Mouse (Mus musculus): ENCODE data around the gene Atp6v1b1.
A peak's percentile ranks its signal among the peaks of the same experiment; 100 is the strongest.

Gene Atp6v1b1

DNA sequence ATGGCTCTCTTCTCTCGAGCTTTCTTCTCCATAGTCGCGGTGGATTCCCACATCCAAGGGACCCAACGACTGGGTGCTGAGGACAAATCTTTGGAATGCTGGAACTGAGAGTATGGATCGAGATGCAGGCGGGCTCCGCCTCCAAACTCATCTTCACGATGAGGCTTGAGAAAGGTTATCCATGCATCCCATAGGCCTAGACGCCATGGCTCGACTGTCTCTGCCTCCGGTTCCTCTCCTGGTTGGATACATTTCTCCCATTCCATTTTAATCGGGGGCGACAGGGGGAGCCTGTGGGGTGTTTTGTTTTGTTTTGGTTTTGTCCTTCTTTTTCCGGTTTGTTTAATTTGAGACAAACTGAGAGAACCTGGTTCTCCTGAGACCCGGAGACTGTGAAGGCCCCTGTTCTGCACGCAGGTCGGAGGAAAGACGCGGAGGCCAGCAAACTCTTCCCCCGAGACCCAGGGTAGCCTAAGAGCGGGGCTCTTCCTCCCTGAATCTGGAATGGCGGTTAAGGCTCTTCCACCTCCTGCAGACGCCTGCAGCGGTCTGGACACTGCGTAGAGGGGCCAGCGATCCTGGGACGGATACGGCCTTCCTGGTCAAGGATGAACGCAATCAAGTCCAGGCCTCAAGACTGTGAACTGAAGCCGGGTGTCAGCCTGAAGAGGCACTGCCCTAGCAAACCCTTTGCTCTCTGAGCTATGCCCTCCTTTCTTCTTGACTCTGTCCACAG is 27.2 kb upstream of the Atp6v1b1 start:
- no peak for DNase-seq

DNA sequence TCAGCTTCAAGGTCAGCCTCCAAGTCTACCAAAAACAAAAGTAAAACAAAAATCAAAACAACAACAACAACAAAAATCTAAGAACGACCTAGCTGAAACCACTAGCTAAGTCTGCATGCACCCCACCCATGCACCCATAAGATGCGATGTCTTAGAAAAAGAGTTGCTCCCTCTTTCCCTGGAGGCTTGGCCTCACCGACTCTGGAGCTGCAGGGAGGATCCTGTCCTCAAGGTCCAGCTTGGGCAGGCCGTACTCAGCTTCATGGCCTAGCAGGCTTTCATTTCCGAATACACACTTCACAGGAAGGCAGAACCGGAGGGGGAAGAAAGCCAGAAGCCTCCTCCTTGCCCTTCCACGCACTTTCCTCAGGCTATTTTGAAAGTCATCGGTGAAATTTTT is 25.8 kb upstream of the Atp6v1b1 start:
- DNase-seq = no peak

DNA sequence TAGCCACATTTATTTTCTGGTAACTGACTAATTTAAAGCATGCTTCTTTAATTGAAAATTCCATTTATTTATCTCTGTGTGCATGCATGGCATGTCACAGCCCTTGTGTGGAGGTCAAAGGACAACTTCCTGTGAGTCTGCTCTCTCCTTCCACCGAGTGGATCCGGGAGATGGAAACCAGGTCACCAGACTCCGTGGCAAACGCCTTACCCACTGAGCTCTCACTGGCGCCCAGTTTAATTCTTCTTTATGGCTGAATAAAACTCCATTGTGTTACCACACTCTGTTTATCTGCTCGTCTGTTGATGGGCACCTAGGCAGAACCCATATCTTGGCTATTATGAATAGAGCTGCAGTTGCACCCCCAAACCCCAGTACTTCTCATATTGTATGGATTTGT is 20.3 kb upstream of the Atp6v1b1 start:
- DNase-seq = no peak

DNA sequence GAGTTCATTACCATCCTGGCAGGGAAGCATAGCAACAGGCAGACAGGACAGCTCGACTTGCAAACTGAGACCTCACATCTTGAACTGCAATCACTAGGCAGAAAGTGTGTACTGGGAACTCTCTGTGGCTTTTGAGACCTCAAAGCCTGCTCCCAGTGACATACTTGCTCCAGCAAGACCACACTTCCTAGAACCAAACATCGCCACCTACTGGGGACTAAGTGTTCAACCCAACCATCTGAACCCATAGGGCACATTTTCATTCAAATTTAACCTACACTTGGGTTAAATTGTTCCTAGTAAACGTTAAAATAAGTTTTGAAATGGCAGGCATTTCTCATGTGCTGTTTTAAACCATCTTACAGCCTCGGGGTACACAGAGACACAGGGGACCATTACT is 15.6 kb upstream of the Atp6v1b1 start:
- DNase-seq = no peak

DNA sequence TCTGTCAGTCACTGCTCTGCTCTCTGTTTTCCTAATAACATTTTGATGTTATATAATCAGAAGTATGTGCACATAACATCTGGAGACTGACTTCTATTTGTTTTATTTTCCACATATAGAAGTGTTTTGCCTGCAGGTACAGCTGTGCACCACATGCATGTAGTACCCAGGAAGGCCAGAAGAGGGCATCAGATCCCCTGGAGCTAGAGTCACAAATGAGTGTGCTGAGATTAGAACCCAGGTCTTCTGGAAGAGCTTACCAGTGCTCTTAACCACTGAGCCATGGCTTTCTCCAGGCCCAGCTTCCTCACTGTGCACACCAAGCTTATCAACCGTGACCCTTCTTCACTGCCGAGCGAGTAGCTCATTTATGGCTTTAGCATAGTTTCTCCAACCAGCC is 14.3 kb upstream of the Atp6v1b1 start:
- DNase-seq = no peak

DNA sequence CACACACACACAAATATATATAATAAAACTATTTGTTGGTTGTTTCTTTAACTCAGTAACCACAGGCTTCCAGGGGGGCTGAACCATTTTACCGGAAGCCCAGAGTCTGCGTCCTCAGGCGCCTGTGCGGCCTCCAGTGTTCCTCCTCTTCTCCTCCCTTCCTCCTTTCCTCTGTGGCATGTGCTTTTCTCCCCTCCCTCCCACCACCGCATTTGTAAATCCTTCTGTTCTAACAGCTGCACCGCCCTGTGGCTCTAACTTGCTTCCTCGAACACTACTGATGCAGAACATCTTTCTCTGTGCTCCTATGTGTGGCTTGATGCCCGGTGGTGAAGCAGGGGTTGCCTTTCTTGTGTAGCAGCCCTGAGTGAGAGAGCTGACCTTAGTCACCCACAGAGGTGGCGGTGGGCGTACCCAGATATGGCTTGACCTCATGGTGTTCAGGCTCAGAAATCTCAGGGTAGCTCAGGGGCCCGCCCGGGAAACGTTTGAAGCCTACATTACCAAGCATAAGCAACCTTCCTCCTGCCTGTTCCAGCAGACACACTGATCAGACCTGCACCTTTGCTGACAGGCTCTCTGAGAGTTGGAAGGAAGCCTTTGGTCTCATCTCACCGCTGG is 13.3 kb upstream of the Atp6v1b1 start:
- DNase-seq = no peak

DNA sequence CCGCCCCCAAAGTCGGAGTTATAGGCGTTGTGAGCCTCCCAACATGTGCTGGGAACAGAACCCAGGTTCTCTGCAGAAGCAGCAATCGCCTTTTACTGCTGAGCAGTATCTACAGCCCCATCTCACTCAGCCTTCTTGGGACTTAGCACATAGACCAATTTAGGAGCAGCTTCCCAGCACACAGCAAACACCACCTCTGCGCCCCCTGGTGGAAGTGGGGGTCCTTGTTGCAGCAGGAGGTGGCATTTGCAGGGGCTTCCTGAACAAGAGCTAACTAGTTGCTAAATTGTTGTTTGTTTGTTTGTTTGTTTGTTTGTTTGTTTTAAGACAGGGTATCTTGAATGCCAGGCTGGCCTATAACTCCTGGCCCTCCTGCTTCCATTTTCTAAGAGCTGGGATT is 11.7 kb upstream of the Atp6v1b1 start:
- peak; percentile 79 for DNase-seq

DNA sequence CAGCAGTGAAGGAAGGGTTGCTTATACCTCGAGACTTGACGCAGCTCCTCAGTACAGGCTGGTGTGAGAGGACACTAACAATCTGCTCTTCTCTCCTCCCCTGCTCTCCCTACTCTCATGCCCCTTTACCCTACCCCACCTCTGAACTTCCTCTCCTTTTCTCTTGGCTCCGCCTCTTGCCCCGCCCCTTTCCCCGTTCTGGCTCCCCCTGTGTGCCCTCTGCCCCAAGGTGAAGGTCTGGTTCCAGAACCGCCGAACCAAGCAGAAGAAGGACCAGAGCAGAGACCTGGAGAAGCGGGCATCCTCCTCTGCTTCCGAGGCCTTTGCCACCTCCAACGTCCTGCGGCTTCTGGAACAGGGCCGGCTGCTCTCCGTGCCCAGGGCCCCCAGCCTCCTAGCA is 5.5 kb upstream of the Atp6v1b1 start:
- DNase-seq = no peak

DNA sequence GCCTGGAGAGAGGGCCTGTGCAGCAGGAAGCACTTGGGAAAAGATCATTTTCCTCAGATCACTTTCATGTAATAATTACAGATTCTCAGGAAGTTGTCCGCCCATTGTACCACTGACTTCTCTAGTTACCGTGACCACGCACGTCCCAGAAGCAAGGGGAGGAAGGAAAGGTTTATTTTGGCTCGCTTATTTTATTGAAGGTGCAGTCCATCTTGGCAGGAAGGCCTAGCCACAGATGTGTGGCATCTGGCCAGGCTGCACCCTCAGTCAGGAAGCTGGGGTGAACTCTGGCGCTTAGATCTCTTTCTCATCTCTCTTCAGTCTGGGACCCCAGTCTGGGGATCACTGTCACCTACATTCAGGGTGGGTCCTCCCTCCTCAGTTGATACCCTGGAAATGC is 4.2 kb upstream of the Atp6v1b1 start:
- DNase-seq = no peak

DNA sequence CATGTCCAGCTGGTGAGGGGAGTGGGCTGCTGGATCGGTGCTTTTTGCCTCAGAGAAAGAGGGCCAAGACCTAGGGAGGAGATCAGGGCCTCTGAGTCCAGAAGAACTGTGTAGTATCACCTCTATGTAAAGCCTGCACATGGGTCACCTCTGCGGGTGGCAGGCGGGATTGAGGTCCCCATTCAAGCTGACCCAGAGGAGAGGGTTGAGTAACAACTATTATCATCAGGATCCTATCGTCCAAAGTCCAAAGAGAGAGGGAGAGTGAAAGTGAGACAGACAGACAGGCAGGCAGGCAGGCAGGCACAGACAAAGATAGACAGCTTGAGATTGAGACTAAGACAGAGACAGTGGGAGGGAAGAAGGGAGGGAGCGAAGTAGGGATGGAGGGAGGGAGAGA is 422 bp downstream of the Atp6v1b1 start:
- DNase-seq = no peak

DNA sequence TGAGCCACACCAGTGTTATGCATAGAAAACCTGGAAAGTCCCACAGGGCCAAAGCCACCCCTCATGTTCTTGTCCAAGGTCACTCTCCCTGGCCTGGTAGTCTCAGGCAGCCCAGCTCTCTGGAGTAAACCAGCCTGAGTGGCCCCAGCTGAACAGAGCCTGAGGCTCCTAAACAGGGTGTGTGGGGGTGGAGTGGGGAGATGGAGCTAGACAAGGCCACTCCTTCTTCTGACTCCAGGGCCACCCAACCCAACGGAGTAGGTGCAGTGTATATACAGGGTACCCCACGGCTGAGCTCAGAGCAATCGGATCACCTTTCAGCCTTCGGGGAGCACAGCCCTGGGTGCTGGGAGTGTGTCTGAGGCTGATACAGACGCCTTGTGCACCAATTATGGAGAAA is 1.3 kb downstream of the Atp6v1b1 start:
- no peak for DNase-seq

DNA sequence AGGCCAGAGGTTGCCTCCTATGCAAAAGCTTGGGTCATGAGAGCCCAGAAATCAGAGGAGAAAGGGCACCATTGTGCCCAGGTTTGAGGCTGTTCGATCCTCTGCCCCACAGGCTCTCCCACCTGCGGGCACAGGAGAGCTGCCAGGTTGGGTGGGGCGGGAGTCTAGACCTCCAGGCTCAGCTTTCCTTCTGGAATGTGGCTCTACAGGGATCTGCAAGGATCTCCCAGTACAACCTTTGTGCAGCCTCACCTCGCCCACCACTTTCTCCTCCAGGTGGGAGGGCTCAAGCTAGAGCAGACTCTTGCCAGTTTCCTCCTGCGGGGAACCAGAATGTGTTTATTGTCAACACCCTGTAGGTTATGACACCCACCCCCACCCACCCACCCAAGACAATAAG is 1.8 kb downstream of the Atp6v1b1 start:
- DNase-seq = no peak

DNA sequence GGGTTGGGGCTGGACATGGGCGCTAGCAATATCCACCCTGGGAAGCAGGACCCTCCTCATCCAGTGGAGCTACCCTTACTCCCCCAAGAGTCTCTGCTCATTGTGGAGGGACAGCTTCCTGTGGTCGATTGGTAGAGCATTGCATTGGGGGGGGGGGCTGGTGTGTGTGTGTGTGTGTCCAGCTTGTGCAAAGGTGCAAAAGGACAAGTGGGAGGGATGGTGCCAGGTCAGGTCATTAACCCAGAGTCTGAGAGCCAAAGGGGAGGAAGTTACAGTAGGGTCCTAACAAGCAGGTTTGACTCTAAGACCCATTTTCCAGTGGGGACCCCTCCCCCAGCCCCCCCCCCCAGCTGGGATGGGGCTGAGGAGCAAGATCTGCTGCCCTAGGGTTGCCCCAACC is 2.7 kb downstream of the Atp6v1b1 start:
- no peak for DNase-seq

DNA sequence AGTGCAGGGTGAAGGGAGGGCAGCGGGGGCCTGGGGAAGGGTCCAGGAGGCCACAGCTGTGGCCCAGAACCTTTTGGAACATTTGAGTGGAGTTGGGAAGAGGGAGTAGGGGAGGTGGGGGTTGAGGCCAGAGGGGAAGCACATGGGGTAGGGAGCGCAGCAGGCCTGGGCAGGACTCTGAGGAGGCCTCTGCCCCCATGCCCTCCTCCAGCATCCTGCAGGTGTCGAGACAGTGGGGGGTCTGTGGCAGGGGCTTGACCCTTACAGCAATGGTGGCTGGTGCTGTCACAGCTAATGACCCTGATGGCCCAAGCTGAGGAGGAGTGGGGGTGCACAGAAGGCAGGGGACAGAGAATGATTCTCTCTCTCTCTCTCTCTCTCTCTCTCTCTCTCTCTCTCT is 6.5 kb downstream of the Atp6v1b1 start:
- DNase-seq = no peak

DNA sequence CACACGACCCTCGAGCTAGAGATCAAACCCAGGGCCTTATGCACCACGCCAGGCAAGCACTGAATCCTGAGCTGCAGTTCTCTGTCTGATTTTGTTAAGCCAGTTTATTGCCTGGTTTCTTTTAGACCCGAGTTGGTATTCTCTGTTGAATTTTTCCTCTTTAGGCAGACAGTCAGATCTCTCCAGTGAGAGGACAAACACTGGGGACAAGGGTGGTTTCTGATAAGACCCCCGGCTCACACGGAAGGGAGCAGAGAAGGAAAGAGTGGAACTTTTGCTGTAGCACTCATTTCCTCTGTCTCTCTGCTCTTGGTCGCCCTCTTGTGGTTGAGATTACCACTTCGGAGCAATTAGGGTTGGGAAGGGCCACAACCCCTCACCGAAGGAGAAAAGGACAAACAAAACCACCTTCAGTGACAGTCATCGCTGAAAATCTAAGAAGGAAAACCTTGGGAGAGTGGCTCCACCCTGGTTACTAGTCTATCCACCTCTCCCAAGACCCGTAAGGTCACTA is 7.4 kb downstream of the Atp6v1b1 start:
- DNase-seq = peak; percentile 79

DNA sequence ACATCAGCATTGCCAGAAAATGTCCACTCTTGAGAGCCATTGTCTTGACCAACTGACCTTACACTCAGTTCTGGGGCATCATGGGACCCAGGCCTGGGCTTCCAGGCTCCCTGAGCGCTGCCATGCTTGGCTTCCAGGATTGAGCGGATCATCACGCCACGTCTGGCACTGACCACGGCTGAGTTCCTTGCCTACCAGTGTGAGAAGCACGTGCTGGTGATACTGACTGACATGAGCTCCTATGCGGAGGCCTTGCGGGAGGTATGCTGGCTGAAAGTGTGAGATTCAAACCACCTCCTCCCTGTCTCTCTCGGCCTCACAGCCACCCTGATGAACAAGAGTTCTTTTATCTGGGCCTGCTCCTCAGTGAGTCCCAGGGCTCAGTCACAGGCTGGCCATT is 13.3 kb downstream of the Atp6v1b1 start:
- no peak for DNase-seq

DNA sequence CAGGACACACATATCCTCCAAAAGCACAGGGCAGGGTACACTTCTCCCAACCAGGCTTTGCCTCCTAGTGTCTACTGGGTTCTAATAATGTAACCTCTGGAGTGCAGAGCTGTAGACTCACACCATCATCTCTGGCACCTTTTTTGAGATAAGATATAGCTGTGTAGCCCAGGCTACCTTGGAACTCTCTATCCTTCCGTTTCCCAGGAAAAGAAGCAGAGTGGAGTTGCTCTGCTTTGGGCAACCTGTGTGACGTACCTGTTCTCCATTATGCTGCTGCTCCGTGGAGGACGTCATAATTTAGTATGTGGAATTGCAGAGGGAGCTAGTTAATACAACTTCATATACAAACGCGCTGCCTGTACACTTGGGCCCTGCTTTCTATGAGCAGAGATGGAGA is 19.6 kb downstream of the Atp6v1b1 start, which contains the start of gene Ankrd53:
TSS of gene Ankrd53 (plus strand) at position 301 of the 400 bp plus-strand sequence.
- DNase-seq = no peak

DNA sequence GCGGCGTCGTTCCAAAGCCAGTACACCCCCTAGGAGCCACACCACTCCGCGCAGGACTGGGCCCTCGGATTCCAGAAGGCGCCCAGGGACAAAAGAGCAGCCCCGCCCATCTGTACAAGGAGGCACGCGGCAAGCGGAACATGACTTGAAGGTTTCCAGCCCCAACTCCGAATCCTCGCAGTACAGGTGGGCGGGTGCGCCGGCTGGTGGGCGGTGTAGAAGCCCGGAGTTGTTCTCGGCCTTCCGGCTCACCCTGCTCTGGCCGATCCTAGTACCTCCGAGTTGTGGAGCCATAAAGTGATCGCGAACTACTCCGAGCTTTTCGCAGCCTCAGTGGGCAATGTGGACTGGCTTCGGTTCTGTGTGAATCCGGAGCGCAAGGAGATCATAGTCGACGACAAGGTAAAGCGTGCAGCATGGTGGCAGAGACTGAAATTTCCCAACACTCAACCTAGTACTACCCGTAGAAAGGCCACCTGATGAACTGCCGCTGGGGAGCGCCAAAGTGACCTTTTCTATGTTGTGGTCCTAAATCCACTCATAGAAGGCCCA is 20.2 kb downstream of the Atp6v1b1 start:
- DNase-seq = peak; percentile 59

DNA sequence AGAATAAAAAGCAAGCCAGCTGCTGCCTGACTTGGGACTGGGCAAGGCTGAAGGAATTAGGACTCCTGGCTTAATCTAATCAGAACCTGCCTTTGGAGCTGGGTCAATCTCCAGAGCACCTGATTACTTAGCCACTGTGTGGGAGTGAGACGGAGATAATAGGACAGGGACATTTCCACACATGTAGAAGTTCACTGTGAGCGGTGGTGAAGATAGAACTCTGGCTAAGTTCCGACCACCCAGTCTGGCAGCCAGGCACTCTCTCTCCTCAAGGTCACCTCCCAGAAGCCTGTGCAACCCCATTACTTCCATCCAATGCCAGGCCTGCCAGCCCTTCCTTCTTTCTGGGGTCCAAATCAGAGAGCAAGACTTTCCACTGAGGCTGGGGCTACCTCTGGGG is 24.2 kb downstream of the Atp6v1b1 start:
- no peak for DNase-seq

DNA sequence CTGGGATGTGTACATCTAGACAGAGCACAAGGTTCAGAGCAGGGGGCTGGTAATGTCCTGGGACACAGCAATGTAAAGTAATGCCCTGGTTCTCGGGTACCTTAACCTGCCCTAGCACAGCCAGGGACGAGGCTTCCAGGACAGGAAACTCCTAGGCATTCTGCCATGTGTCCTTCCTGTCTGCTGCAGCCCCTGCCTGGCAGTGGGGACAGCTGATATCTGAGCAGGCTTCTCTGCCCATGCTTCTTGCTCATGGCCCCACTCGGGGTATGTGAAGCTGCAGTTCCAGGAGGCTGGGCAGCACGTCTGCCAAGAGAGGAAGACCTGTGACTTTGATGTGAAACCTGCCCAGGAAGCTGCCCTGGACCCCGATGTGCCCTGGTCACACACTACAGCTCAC is 25.7 kb downstream of the Atp6v1b1 start:
- no peak for DNase-seq

DNA sequence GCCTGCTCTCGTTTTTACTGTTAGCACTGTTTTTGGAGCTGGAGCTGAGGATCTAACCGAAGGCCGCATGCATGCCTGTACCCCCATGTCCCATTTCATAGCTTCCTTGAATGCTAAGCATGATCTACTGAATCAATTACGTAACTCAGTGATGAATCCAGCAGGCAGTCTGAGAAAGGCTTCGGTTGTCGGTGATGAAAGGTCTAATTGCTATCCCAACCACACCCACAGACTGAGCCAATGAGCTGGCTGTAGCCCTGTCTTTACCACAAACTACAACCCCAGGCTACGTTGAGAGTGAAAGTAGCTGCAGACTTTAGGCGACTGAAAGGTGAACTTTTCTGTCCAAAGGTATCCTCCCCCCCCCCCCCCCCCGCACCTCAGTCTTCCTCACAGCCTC is 31.3 kb downstream of the Atp6v1b1 start:
- no peak for DNase-seq

DNA sequence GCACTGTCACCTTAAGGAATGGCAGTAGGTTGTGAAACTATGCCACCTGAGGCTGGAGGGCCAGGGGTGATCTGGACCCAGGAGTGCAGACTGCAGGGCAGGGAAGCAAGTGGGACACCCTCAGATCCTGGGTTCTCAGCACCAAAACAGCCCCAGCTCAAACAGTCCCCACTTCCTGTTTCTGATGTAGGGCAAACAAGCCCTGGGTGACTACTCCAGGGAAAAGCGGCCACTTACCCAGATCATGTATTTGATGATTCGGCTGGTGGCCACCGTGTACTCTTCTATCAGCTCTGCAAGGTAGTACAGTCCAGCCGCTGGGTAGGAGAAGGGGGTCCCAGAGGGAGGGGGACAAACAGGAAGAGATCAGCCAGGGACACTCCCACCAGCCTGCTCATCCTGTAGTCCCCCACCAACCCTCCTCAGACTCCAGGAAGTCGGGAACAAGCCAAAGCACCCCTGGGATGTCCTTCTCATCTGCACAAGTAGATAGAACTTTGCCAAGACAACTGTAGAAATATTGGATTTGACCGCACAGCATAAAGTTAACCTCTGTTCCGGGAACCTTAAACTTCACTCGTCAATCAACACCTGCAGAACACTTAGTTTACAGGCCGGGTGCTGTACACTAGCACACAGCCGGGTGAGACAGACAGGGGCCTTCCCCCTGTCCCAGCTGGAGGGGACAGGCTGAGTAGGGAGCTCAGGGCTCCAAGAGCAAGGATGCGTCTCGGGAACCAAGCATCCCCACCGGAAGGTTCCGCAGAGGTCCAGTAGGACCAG is 32.2 kb downstream of the Atp6v1b1 start:
- peak; percentile 45 for DNase-seq

DNA sequence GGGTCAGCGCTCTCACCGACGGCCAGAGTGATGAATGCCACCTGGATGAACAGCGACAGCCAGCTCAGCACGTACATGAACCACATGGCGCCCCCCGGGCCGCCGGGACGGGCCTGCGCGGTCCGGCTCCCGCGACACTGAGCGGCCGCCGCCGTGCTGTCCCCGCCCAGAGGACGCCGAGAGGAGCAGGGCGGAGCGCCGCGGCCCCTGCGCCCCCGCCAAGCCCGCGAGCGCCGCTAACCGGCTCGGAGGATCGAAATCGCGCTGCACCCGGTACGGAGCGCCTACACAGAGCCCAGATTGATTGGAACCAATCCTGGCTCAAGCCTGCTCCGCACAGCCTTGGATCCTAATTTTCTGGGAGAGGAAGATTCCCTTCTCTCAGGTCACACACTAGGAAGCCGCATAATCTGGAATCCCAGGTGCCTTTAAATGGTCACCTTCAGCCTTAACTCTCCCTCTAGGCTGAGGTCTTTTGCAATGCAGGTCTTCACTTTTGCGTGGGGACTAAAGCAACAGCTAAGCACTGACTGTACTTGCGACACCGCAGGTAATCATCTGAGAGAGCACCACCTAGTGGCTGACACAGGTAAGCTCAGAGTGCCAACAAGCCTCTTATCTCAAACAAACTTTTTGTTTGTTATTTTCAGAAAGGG is 33.0 kb downstream of the Atp6v1b1 start, which contains the start of gene Tex261:
TSS of gene Tex261 (minus strand) at position 176 of the 656 bp plus-strand sequence.
- DNase-seq = peak; percentile 94

Data from embryo, embryonic 11 days (tissue).